Mouse (Mus musculus): ENCODE measurements around the gene Ehd3.

- TF ChIP-seq CTCF (IDR thresholded peaks at IDR 0.05; ENCODE audit: extremely low read depth, insufficient read depth, low read length), result no peak
- no peak for TF ChIP-seq POLR2A (IDR thresholded peaks at IDR 0.05; ENCODE audit: extremely low read depth, insufficient read depth, low read length)
Observed at GRCm38 (mm10) chr17:73796789-73797188, 7.1 kb upstream of the Ehd3 start.

Data from cortical plate, adult 2 months (tissue).